Comparison of ENCODE assay signal across 9 mouse cellular contexts in genomic region chr16:91860471-91861125, GRCm38 (mm10).
DNase-seq lines count a peak whose midpoint lies in the region; ATAC-seq and TF ChIP-seq lines count a peak whose summit lies in the region.
"Had no signal": no experiment of that assay in that cellular context is flagged by ENCODE, and none has a peak within 500 bp of the region (broad histone marks: within the 10 kb centered on the region; RNA-seq: fewer than 3 reads in every experiment).

No protein-coding gene starts in this region.

- no peak for ATAC-seq in heart, embryonic 12.5 days (ENCODE audit: insufficient number of reproducible peaks, low FRiP score)
- peak; percentile 68; the same call in 1 of the 2 replicates for ATAC-seq in hindbrain, embryonic 15.5 days (ENCODE audit: low FRiP score, low read depth)
- ATAC-seq in limb, embryonic 14.5 days (ENCODE audit: low FRiP score, low read depth) = peak; percentile 60

- no peak for DNase-seq in heart, adult 2 months
- peak; percentile 25 for DNase-seq in ZHBTc4 (ENCODE audit: low read depth, low spot score)
- peak; percentile 62 for DNase-seq in limb, embryonic 14.5 days (ENCODE audit: low spot score)
- no peak for DNase-seq in natural killer cell, adult 2 months (ENCODE audit: low spot score in 2 of 2)
- no peak for DNase-seq in testis, postnatal 10 days (ENCODE audit: low spot score)
- DNase-seq in c-Kit-positive CD71-positive TER-119-positive erythroid progenitor cells, embryonic 14.5 days (ENCODE audit: low spot score) = no peak
- DNase-seq: cerebellum, postnatal 36 days had no signal

- no peaks in the 10 kb centered on the region for H3K27me3 ChIP-seq in heart, embryonic 12.5 days (replicated peaks)
- no peaks in the 10 kb centered on the region for H3K27me3 ChIP-seq in heart, adult 2 months (ENCODE audit: control insufficient read depth, insufficient read depth, low read length)
- H3K27me3 ChIP-seq in hindbrain, embryonic 15.5 days = no peaks in the 10 kb centered on the region
- no peaks in the 10 kb centered on the region for H3K27me3 ChIP-seq in limb, embryonic 14.5 days (ENCODE audit: control insufficient read depth, insufficient read depth, low read length)

- no peak for TF ChIP-seq POLR2A in heart, adult 2 months (IDR thresholded peaks at IDR 0.05; ENCODE audit: insufficient read depth, low read depth, low read length)
- TF ChIP-seq POLR2A in limb, embryonic 14.5 days (IDR thresholded peaks at IDR 0.05; ENCODE audit: borderline replicate concordance, extremely low read depth, insufficient read depth, insufficient read length) = no peak

- no peak for TF ChIP-seq EP300 in heart, adult 2 months (IDR thresholded peaks at IDR 0.05; ENCODE audit: insufficient read depth, low read depth, low read length)

- intact Hi-C loops in heart, adult 2 months (cut with DNase I) = no loop called here

- peak overlapping the region; percentile 50 for H3K27ac ChIP-seq in heart, embryonic 12.5 days (ENCODE audit: poor library complexity, severe bottlenecking)
- H3K27ac ChIP-seq in heart, adult 2 months = no peak overlapping the region; the same call in 1 of the 2 replicates
- peak overlapping the region; percentile 67 for H3K27ac ChIP-seq in hindbrain, embryonic 15.5 days (replicated peaks)
- H3K27ac ChIP-seq in limb, embryonic 14.5 days (replicated peaks; ENCODE audit: low read depth, low read length) = peak overlapping the region; percentile 61

- H3K79me2 ChIP-seq in heart, adult 2 months (replicated peaks; ENCODE audit: control insufficient read depth, insufficient read depth, low read length) = no peaks in the 10 kb centered on the region

- H3K4me1 ChIP-seq in heart, embryonic 12.5 days (replicated peaks) = peaks cover 56% of the 10 kb centered on the region
- H3K4me1 ChIP-seq in heart, adult 2 months (ENCODE audit: control insufficient read depth, insufficient read depth, low read length) = peaks cover 9% of the 10 kb centered on the region
- peaks cover 16% of the 10 kb centered on the region for H3K4me1 ChIP-seq in hindbrain, embryonic 15.5 days (replicated peaks)
- H3K4me1 ChIP-seq in limb, embryonic 14.5 days (ENCODE audit: control insufficient read depth, insufficient read depth, low read length) = peaks cover 28% of the 10 kb centered on the region

- no peak overlapping the region for H3K9ac ChIP-seq in heart, embryonic 12.5 days
- H3K9ac ChIP-seq in heart, adult 2 months (ENCODE audit: low read depth, low read length) = no peak overlapping the region
- H3K9ac ChIP-seq in hindbrain, embryonic 15.5 days = no peak overlapping the region
- no peak overlapping the region for H3K9ac ChIP-seq in limb, embryonic 14.5 days (ENCODE audit: low read depth, low read length, severe bottlenecking)

- no peak for TF ChIP-seq CTCF in heart, adult 2 months (IDR thresholded peaks at IDR 0.05)

- no peak overlapping the region for H3K4me2 ChIP-seq in heart, embryonic 12.5 days
- H3K4me2 ChIP-seq in hindbrain, embryonic 15.5 days = no peak overlapping the region
- 0 out of 2 replicates have a peak overlapping the region, but pooled peaks have one; percentile 1 for H3K4me2 ChIP-seq in limb, embryonic 14.5 days (replicated peaks; ENCODE audit: low read depth, low read length, severe bottlenecking)

- peaks cover 40% of the 10 kb centered on the region for H3K36me3 ChIP-seq in heart, embryonic 12.5 days
- no peaks in the 10 kb centered on the region; the same call in 1 of the 2 replicates for H3K36me3 ChIP-seq in heart, adult 2 months (ENCODE audit: control insufficient read depth, insufficient read depth, low read length)
- H3K36me3 ChIP-seq in hindbrain, embryonic 15.5 days = peaks cover 25% of the 10 kb centered on the region
- H3K36me3 ChIP-seq in limb, embryonic 14.5 days (ENCODE audit: control insufficient read depth, insufficient read depth, low read length) = peaks cover 51% of the 10 kb centered on the region

- H3K9me3 ChIP-seq in heart, embryonic 12.5 days (replicated peaks) = no peaks in the 10 kb centered on the region
- no peaks in the 10 kb centered on the region for H3K9me3 ChIP-seq in hindbrain, embryonic 15.5 days
- no peaks in the 10 kb centered on the region for H3K9me3 ChIP-seq in limb, embryonic 14.5 days (ENCODE audit: control insufficient read depth, low read length)

- 41% methylated on average over 14 of the region's 14 CpGs for WGBS in heart, embryonic 12.5 days
- WGBS in heart, adult 2 months = 28% methylated on average over 14 of the region's 14 CpGs
- 52% methylated on average over 14 of the region's 14 CpGs for WGBS in hindbrain, embryonic 15.5 days
- WGBS in limb, embryonic 14.5 days = 42% methylated on average over 14 of the region's 14 CpGs

- H3K4me3 ChIP-seq in heart, embryonic 12.5 days = no peak overlapping the region
- no peak overlapping the region for H3K4me3 ChIP-seq in heart, adult 2 months
- no peak overlapping the region for H3K4me3 ChIP-seq in hindbrain, embryonic 15.5 days
- no peak overlapping the region for H3K4me3 ChIP-seq in limb, embryonic 14.5 days (replicated peaks; ENCODE audit: low read length)

Comparison
In these comparisons a context has a peak if more than half of its experiments do, and no peak if none do; other contexts are left out.
1. DNase-seq: peak in ZHBTc4 (single experiment) and limb, embryonic 14.5 days (single experiment); none in heart, adult 2 months (0 of 2), natural killer cell, adult 2 months (0 of 2), testis, postnatal 10 days (single experiment) and c-Kit-positive CD71-positive TER-119-positive erythroid progenitor cells, embryonic 14.5 days (single experiment).